Mouse (Mus musculus) ES-E14 (cell line): ENCODE results near the gene Cyp4f14.

Experiments used
- CHD2 ChIP-seq: IDR thresholded peaks from 2 replicates; pipeline ENCODE4 v1.6.1; 2014; ENCODE audit warnings: mild to moderate bottlenecking, low read depth, low read length, inconsistent platforms
- ZC3H11A ChIP-seq: IDR thresholded peaks from 2 replicates; pipeline ENCODE4 v1.6.1; 2012; ENCODE audit warnings: low read depth, mild to moderate bottlenecking, inconsistent platforms, low read length, borderline replicate concordance
- ZNF384 ChIP-seq: IDR thresholded peaks from 2 replicates; pipeline ENCODE4 v1.6.1; 2012; ENCODE audit warnings: low read depth, low read length, inconsistent platforms

GRCm38 (mm10) chr17:32965253-32965622 lies 48.1 kb upstream of the Cyp4f14 start:
- TF ChIP-seq CHD2 (no peak), ZC3H11A (no peak), ZNF384 (no peak)
